Mouse (Mus musculus) lung, embryonic 15.5 days (tissue): ENCODE results near the gene Ndufa13. TPM values are rescaled to one million over a fixed set of nuclear protein-coding genes. Genes with fewer than 3 reads are reported as not detected.

Experiments used
- ATAC-seq: fragments of 200-750 bp; cut with Nextera tagmentation; 2 replicates; pipeline ENCODE4 v1.8.0; 2017; ENCODE audit warnings: moderate number of reproducible peaks, borderline replicate concordance; ENCODE audit not compliant: low FRiP score, low TSS enrichment; ENCODE audit errors: extremely low read depth
- H3K27ac ChIP-seq: fragments of 300-500 bp; sonication (generic); 2 replicates; pipeline ENCODE4 v1.5.1; 2015; ENCODE audit warnings: moderate library complexity, mild to moderate bottlenecking, inconsistent platforms
- H3K27me3 ChIP-seq: fragments of 300-500 bp; sonication (generic); 2 replicates; pipeline ENCODE4 v1.6.1; 2015; ENCODE audit warnings: inconsistent platforms
- H3K36me3 ChIP-seq: fragments of 300-500 bp; sonication (generic); 2 replicates; pipeline ENCODE4 v1.6.1; 2015; ENCODE audit warnings: inconsistent platforms
- H3K4me1 ChIP-seq: fragments of 300-500 bp; sonication (generic); 2 replicates; pipeline ENCODE4 v1.6.1; 2015; ENCODE audit warnings: inconsistent platforms
- H3K4me2 ChIP-seq: fragments of 300-500 bp; sonication (generic); 2 replicates; pipeline ENCODE4 v1.6.1; 2015; ENCODE audit warnings: inconsistent platforms, mild to moderate bottlenecking, moderate library complexity
- H3K4me3 ChIP-seq: fragments of 300-500 bp; sonication (generic); 2 replicates; pipeline ENCODE4 v1.5.1; 2015; ENCODE audit warnings: mild to moderate bottlenecking, inconsistent platforms
- H3K9ac ChIP-seq: fragments of 300-500 bp; sonication (generic); 2 replicates; pipeline ENCODE4 v1.6.1; 2015; ENCODE audit warnings: inconsistent platforms
- H3K9me3 ChIP-seq: fragments of 300-500 bp; sonication (generic); 2 replicates; pipeline ENCODE4 v1.6.1; 2016; ENCODE audit warnings: inconsistent platforms
- whole genome bisulfite sequencing: fragments of 180-500 bp; shearing (Covaris S2); methylation state at CpG from one replicate; pipeline ENCODE4 v1.1.7; 2015; 5-methylcytosine and 5-hydroxymethylcytosine counted together
- polyA plus RNA-seq: library from polyadenylated mRNA; unstranded; fragments of >200 nt; fragmentation: Nextera tagmentation; extraction: Ambion mirVana; gene quantifications from 2 replicates; pipeline ENCODE4 v1.2.1, GENCODE M21; 2015

Gene Ndufa13
- polyA plus RNA-seq, 1 experiment from 2014 or later = 162 TPM

DNA sequence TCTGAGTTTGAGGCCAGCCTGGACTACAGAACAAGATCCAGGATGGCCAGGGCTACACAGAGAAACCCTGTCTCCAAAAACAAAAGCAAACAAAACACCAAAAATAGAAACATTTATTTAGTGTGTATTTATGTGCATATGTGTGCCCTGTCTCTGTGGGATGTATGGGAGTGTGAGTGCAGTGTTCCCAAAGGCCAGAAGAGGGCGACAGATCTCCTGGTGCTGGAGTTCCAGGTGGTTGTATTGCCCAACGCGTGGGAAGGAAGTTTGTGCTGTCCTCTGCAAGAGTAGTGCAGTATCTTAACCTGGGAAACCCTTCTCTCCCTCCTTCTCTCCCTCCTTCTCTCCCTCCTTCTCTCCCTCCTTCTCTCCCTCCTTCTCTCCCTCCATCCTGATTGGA lies 52.5 kb downstream of the Ndufa13 start:
- H3K4me1 ChIP-seq = peaks cover 15% of the 10 kb centered on the region
- no peaks in the 10 kb centered on the region for H3K36me3 ChIP-seq
- no peak for ATAC-seq
- H3K27me3 ChIP-seq = no peaks in the 10 kb centered on the region
- no peaks in the 10 kb centered on the region for H3K9me3 ChIP-seq
- no peak overlapping the region for H3K4me2 ChIP-seq
- 39% methylated on average over 3 of the region's 3 CpGs for WGBS
- H3K4me3 ChIP-seq = no peak overlapping the region
- H3K9ac ChIP-seq = no peak overlapping the region
- H3K27ac ChIP-seq = no peak overlapping the region

DNA sequence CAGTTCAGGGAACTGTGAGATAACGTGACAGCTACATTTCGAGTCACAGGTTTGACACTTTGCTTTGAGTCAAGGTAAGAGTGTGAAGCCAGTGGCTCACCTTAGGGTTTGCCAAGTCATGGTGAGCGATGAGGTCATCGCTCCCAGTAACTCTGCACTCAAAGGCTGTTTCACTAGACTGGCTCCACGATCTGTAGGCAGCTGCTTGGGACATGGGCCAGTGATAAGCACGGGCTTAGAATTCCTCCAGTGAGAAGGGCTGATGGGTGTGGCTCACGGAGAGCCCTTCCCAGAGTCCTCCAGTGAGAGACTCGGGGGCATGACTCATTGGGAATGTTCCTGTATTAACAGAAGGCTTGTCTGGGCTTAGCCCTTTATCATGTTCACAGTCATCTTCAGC lies 53.4 kb downstream of the Ndufa13 start:
- Histone ChIP-seq H3K9ac (no peak overlapping the region), H3K36me3 (no peaks in the 10 kb centered on the region), H3K27ac (peak overlapping the region; percentile 39; the same call in 1 of the 2 replicates), H3K4me1 (peaks cover 15% of the 10 kb centered on the region), H3K9me3 (no peaks in the 10 kb centered on the region), H3K4me2 (no peak overlapping the region), H3K27me3 (no peaks in the 10 kb centered on the region), H3K4me3 (no peak overlapping the region)
- 42% methylated on average over 8 of the region's 8 CpGs for WGBS
- ATAC-seq = peak; percentile 79

- Histone ChIP-seq H3K27ac (peak overlapping the region; percentile 7; the same call in 1 of the 2 replicates), H3K9ac (no peak overlapping the region), H3K4me3 (no peak overlapping the region), H3K4me1 (peaks cover 15% of the 10 kb centered on the region), H3K36me3 (no peaks in the 10 kb centered on the region), H3K4me2 (no peak overlapping the region), H3K9me3 (no peaks in the 10 kb centered on the region), H3K27me3 (no peaks in the 10 kb centered on the region)
- 64% methylated on average over 3 of the region's 3 CpGs for WGBS
- no peak for ATAC-seq
These were observed 54.9 kb downstream of the Ndufa13 start for GRCm38 (mm10) chr8:69847167-69848065.

Other genes with a start within 250 kb of the Ndufa13 start
- gene Zfp964, start 248.1 kb downstream of the Ndufa13 start, polyA plus RNA-seq = 1.5 and 1.9 TPM in 2 replicates
- gene Zfp869, start 191.8 kb downstream of the Ndufa13 start, polyA plus RNA-seq = 29.6 and 31.4 TPM in 2 replicates
- 6.6 and 7.0 TPM in 2 replicates for gene Zfp963, start 152.6 kb downstream of the Ndufa13 start, polyA plus RNA-seq
- gene Gm20422, start 127.7 kb downstream of the Ndufa13 start, polyA plus RNA-seq = 0.50 and 0.59 TPM in 2 replicates
- gene Atp13a1, start 111.4 kb downstream of the Ndufa13 start, polyA plus RNA-seq = 42.9 and 46.2 TPM in 2 replicates
- gene Zfp866, start 111.4 kb downstream of the Ndufa13 start, polyA plus RNA-seq = 27.4 and 29.7 TPM in 2 replicates
- gene Gmip, start 93.9 kb downstream of the Ndufa13 start, polyA plus RNA-seq = 7.6 and 8.5 TPM in 2 replicates
- 0.57 and 0.61 TPM in 2 replicates for gene Lpar2, start 80.1 kb downstream of the Ndufa13 start, polyA plus RNA-seq
- 10.1 and 11.4 TPM in 2 replicates for gene Pbx4, start 70.1 kb downstream of the Ndufa13 start, polyA plus RNA-seq
- 0.59 and 0.61 TPM in 2 replicates for gene Cilp2, start 14.9 kb downstream of the Ndufa13 start, polyA plus RNA-seq
- gene Tssk6, start 374 bp downstream of the Ndufa13 start, polyA plus RNA-seq = 2.9 and 3.7 TPM in 2 replicates
- 4.0 and 5.5 TPM in 2 replicates for gene Yjefn3, start 154 bp upstream of the Ndufa13 start, polyA plus RNA-seq
- gene Gatad2a, start 93.8 kb upstream of the Ndufa13 start, polyA plus RNA-seq = 60.3 and 64.3 TPM in 2 replicates
- gene Mau2, start 140.2 kb upstream of the Ndufa13 start, polyA plus RNA-seq = 46.4 and 50.5 TPM in 2 replicates
- gene Sugp1, start 140.3 kb upstream of the Ndufa13 start, polyA plus RNA-seq = 41.5 and 44.8 TPM in 2 replicates
- gene Tm6sf2, start 170.4 kb upstream of the Ndufa13 start, polyA plus RNA-seq = 0.54 TPM in 2 replicates
- gene Hapln4, start 180.9 kb upstream of the Ndufa13 start, polyA plus RNA-seq = not detected in 2 replicates
- gene Ncan, start 218.3 kb upstream of the Ndufa13 start, polyA plus RNA-seq = 0.22 and 0.23 TPM in 2 replicates
- gene Nr2c2ap, start 228.8 kb upstream of the Ndufa13 start, polyA plus RNA-seq = 30.9 and 32.5 TPM in 2 replicates
- gene Rfxank, start 236.6 kb upstream of the Ndufa13 start, polyA plus RNA-seq = 20.3 TPM in 2 replicates
- gene Borcs8, start 236.9 kb upstream of the Ndufa13 start, polyA plus RNA-seq = 44.9 and 45.7 TPM in 2 replicates
- gene Mef2b, start 237.2 kb upstream of the Ndufa13 start, polyA plus RNA-seq = 0.21 and 0.22 TPM in 2 replicates